Mouse (Mus musculus): ENCODE data around the gene Wfdc10. TPM values are rescaled to one million over a fixed set of nuclear protein-coding genes. Genes with fewer than 3 reads are reported as not detected.

Wfdc10 gene
- polyA plus RNA-seq, 1 experiment, result not detected

DNA sequence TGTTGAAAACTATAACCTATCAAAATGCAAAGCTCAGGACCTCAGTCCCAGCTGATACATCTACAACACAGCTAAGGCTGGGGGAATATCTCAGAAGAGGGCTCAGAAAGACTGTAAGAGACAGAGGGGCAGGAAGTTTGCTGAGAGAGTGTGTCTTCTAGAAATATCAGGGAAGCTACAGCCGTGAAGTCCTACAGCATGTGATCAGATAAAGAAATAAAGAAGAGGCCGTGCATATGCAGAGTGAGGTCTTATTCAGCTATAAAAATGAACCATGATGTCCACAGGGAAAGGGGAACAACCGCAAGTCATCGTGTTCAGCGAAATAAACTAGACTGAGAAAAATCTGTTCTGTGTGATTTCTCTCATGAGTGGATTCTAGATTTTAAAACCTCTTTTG lies 14.4 kb downstream of the Wfdc10 start:
- TF ChIP-seq POLR2A (IDR thresholded peaks at IDR 0.05; ENCODE audit: borderline replicate concordance, extremely low read depth, insufficient read depth, insufficient read length, poor library complexity, severe bottlenecking), result no peak
- no peak for DNase-seq (ENCODE audit: low read depth)

DNA sequence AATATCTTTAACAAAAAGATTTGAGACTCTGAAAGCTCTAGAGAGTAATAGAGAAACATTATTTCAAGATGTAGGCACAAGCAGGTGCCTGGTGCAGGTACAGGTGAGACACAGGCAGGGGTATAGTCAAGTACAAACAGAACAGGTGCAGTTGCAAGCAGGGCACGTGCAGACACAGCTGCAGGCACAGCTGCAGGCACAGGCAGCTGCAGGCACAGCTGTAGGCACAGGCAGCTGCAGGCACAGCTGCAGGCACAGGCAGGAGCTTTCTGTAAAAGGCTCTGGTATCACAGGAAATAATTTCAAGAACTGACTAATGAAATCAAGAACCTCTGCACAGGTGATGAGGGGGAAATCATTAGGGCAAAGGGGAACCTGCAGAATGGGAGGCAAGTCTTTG lies 15.1 kb downstream of the Wfdc10 start:
- TF ChIP-seq CTCF (IDR thresholded peaks at IDR 0.05; ENCODE audit: borderline replicate concordance, extremely low read depth, insufficient read depth, insufficient read length), result no peak
- no peak for TF ChIP-seq POLR2A (IDR thresholded peaks at IDR 0.05; ENCODE audit: borderline replicate concordance, extremely low read depth, insufficient read depth, insufficient read length, poor library complexity, severe bottlenecking)
- DNase-seq (ENCODE audit: low read depth), result no peak

DNA sequence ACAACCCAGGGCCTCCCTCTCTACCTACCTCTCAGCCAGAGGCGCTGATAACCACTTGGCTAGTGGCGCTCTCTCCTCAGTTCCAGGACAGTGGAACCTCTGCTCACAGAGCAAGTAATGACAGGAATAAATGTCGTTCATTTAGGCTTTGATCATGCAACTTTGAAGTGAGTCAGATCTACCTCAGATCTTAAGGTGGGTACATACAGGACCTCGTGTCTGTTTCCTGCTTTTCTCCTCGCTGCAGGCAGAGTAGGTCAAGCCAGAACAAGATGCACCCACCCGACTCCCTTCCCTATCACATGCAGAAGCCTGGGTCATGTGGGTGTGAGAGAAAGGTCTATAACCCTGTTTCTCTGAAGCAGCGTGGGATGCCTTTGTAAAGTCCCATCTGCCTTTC lies 18.1 kb downstream of the Wfdc10 start, which contains the start of gene Wfdc11:
TSS of gene Wfdc11 (minus strand) at position 101 of the 400 bp plus-strand sequence.
- no peak for DNase-seq (ENCODE audit: low read depth)
- TF ChIP-seq CTCF (IDR thresholded peaks at IDR 0.05; ENCODE audit: borderline replicate concordance, extremely low read depth, insufficient read depth, insufficient read length) (no peak), POLR2A (IDR thresholded peaks at IDR 0.05; ENCODE audit: borderline replicate concordance, extremely low read depth, insufficient read depth, insufficient read length, poor library complexity, severe bottlenecking) (no peak)

DNA sequence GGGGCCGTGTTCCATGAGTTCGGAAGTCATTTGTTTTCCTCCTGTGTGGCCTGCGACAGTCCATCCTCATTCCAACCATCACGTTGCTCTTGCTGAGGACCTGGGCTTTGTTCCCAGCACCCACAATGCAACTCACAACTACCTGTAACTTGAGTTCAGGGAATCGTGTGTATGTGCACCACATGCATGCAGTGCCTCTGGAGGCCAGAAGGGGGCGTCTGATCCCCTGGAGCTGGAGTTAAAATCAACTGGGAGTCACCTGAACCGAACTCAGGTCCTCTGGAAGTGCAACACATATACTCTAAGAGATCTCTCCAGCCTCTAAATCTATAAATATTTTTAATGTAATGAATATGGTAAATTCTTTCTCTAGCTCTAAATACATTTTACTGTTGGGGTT lies 20.3 kb downstream of the Wfdc10 start:
- no peak for DNase-seq (ENCODE audit: low read depth)
- TF ChIP-seq CTCF (IDR thresholded peaks at IDR 0.05; ENCODE audit: borderline replicate concordance, extremely low read depth, insufficient read depth, insufficient read length) (peak; percentile 34; the same call in 1 of the 2 replicates), POLR2A (IDR thresholded peaks at IDR 0.05; ENCODE audit: borderline replicate concordance, extremely low read depth, insufficient read depth, insufficient read length, poor library complexity, severe bottlenecking) (no peak)

- TF ChIP-seq CTCF (IDR thresholded peaks at IDR 0.05; ENCODE audit: borderline replicate concordance, extremely low read depth, insufficient read depth, insufficient read length), result no peak
- TF ChIP-seq POLR2A (IDR thresholded peaks at IDR 0.05; ENCODE audit: borderline replicate concordance, extremely low read depth, insufficient read depth, insufficient read length, poor library complexity, severe bottlenecking), result no peak
- no peak for DNase-seq (ENCODE audit: low read depth)
Observed at GRCm38 (mm10) chr2:164676916-164677685, 21.3 kb downstream of the Wfdc10 start.

DNA sequence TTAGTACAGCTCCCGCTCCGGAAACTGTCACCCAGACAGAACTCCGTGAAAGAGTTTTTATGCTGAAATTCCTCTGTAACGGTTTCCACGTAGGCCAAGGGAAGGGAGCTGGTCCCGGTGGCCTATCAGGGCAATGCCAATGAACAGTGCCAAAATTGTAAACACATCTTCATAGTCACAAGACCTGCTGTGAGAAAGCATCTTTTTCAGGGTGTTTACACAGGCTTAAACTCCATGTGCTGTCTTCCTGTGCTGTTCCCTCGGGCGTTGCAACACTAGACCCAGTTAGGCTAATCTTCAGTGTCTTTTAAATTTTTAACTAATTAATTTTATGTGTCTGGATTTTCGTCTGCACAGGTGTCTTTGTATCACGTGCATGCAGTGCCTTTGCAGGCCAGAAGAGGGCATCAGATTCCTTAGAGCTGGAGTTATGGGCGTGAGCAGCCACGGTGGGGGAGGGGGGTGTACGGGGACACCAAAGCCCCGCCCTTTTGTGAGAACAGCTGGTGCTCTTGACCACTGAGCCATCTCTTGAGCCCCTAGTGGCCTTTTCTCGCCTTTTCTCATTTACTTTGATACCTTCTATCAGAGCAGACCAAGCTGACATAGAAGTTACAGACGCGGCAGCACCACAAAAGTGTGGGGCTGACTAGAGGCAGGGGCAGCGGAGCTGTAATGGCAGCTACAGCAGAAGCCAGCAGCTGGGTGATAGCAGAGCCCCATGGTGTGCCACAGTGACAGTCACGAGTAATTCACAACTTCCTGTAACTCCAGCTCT lies 23.2 kb downstream of the Wfdc10 start:
- peak; percentile 83 for DNase-seq (ENCODE audit: low read depth)
- TF ChIP-seq POLR2A (IDR thresholded peaks at IDR 0.05; ENCODE audit: borderline replicate concordance, extremely low read depth, insufficient read depth, insufficient read length, poor library complexity, severe bottlenecking), result no peak
- TF ChIP-seq CTCF (IDR thresholded peaks at IDR 0.05; ENCODE audit: borderline replicate concordance, extremely low read depth, insufficient read depth, insufficient read length), result peak; percentile 75

DNA sequence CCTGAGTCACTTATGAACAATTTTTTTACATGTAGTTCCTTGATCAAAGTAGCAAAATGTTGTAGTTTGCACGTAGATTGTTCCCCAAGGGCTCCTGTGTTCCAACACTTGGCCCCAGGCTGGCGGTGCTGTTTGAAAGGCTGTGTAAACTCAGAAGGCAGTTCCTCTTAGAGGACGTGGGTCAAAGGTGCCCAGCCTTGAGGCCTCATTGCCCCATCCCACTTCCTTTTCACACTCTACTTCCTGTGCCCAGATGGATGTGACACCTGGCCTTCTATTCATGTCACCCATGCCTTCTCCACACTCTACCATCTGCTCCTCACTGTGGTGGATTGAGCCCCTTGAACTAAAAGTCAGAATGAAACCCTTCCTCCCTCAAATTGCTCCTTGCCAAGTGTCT lies 24.1 kb downstream of the Wfdc10 start:
- TF ChIP-seq POLR2A (IDR thresholded peaks at IDR 0.05; ENCODE audit: borderline replicate concordance, extremely low read depth, insufficient read depth, insufficient read length, poor library complexity, severe bottlenecking) (no peak), CTCF (IDR thresholded peaks at IDR 0.05; ENCODE audit: borderline replicate concordance, extremely low read depth, insufficient read depth, insufficient read length) (no peak)

GRCm38 (mm10) chr2:164684807-164685206 lies 29.0 kb downstream of the Wfdc10 start, which contains the start of gene Wfdc13:
Gene Wfdc13 (plus strand): TSS chr2:164685107.
- no peak for DNase-seq (ENCODE audit: low read depth)
- TF ChIP-seq POLR2A (IDR thresholded peaks at IDR 0.05; ENCODE audit: borderline replicate concordance, extremely low read depth, insufficient read depth, insufficient read length, poor library complexity, severe bottlenecking), result no peak
- TF ChIP-seq CTCF (IDR thresholded peaks at IDR 0.05; ENCODE audit: borderline replicate concordance, extremely low read depth, insufficient read depth, insufficient read length), result no peak

More for the DNA sequence above, 24.1 kb downstream of the Wfdc10 start:
- no peak for DNase-seq (ENCODE audit: low read depth)

DNA sequence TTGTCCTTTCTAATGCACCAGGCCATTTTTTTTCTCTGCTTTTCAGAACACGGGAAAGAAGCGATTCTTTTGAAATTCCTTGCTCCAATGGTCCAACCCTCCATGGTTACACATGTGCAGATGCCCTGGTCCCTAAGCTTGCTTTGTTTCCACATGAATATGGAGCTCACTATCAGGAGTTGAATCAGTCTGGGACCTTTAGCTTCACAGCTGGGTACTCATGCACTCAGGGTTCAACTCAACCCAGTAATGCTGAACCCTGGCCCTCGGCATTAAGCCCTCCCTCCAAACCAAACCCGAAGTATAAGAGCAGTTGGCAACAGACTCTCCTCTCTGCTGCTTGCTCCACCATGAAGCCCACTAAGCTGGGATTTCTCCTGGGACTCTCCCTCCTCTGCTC lies 42.4 kb downstream of the Wfdc10 start, which contains the start of gene Spint4:
TSS of gene Spint4 (plus strand) at position 301 of the 400 bp plus-strand sequence.
- no peak for DNase-seq (ENCODE audit: low read depth)
- TF ChIP-seq POLR2A (IDR thresholded peaks at IDR 0.05; ENCODE audit: borderline replicate concordance, extremely low read depth, insufficient read depth, insufficient read length, poor library complexity, severe bottlenecking), result no peak
- TF ChIP-seq CTCF (IDR thresholded peaks at IDR 0.05; ENCODE audit: borderline replicate concordance, extremely low read depth, insufficient read depth, insufficient read length), result no peak

- TF ChIP-seq CTCF (IDR thresholded peaks at IDR 0.05; ENCODE audit: borderline replicate concordance, extremely low read depth, insufficient read depth, insufficient read length) (no peak), POLR2A (IDR thresholded peaks at IDR 0.05; ENCODE audit: borderline replicate concordance, extremely low read depth, insufficient read depth, insufficient read length, poor library complexity, severe bottlenecking) (no peak)
- no peak for DNase-seq (ENCODE audit: low read depth)
Observed at GRCm38 (mm10) chr2:164700959-164701358, 45.1 kb downstream of the Wfdc10 start.

DNA sequence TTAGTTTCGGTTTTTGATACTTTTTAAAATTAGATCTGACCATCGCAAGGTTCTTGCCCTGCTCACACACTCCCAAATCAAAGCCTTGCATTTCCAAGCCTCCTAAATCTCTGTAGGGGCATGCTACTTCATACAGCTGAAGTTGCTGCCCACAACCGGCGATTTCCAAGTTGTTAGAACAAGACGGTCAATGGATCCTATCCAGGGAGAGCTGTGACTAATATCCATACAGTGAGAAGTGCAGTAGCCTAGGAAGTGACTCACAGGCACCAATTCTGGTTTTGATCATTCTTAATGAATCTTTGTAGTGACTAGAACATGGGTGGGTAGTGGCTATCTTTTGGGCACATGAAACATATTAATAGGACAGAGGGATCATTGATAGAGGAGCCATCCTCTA lies 45.9 kb downstream of the Wfdc10 start:
- no peak for DNase-seq (ENCODE audit: low read depth)
- TF ChIP-seq POLR2A (IDR thresholded peaks at IDR 0.05; ENCODE audit: borderline replicate concordance, extremely low read depth, insufficient read depth, insufficient read length, poor library complexity, severe bottlenecking) (no peak), CTCF (IDR thresholded peaks at IDR 0.05; ENCODE audit: borderline replicate concordance, extremely low read depth, insufficient read depth, insufficient read length) (no peak)
